Mouse (Mus musculus): ENCODE data around the gene Nlrc5.

DNA sequence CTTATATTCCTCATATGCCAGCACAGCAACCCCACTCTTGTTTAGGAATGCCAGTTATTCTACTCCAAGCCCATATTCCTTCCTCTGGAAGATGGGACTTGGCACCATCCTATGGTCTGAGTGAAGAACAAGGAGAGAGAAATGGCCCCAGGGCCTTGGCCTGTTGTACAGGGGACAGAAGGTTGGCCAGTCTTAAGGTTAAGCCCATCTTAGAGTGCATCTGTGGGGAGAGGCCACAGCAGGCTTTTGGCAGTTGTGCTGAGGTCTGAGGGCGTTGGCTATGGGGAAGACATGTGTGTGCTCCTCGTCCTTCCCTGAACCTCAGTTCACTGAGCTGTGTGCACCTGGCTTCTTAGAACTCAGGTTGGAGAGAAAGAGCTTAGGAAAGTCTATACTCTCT lies 118.5 kb downstream of the Nlrc5 start:
- TF ChIP-seq EP300 (IDR thresholded peaks at IDR 0.05; ENCODE audit: insufficient read depth, low read depth, low read length), result no peak
- TF ChIP-seq CTCF (IDR thresholded peaks at IDR 0.05), result no peak

All from heart, adult 2 months (tissue).